10 mouse cellular contexts compared by ENCODE assay signal in the genomic region with DNA sequence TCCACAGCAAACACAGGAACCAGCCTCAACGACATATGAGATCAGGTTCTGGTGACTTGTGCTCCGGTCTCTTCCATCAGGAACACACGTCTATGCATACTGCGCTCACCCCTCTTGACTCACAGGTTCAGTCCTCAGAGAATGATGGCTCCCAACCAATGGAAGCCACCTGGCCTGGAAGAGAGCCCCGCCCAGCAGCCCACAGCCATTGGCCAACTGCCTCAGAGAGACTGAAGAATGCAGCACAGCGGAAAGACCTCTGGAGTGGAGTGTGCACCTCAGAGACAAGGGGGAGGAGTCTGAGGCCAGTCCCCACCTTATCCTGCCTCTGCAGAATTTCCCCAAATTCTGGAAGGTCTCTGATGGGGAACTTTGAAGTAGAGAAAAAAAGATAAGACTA. TPM values are rescaled to one million over a fixed set of nuclear protein-coding genes. Genes with fewer than 3 reads are reported as not detected.
"Had no signal": no experiment of that assay in that cellular context is flagged by ENCODE, and none has a peak within 500 bp of the region (broad histone marks: within the 10 kb centered on the region; RNA-seq: fewer than 3 reads in every experiment).

No protein-coding gene starts in this region.

- H3K27me3 ChIP-seq: lung, embryonic 15.5 days; midbrain, embryonic 15.5 days; neural tube, embryonic 12.5 days had no signal

- H3K9me3 ChIP-seq: limb, embryonic 12.5 days; lung, embryonic 15.5 days; midbrain, embryonic 15.5 days; neural tube, embryonic 12.5 days had no signal

- DNase-seq: kidney, adult 11 months; kidney, postnatal 10 days; kidney, postnatal 4 days; thymus, postnatal 4 days had no signal

- ATAC-seq: inflammation-experienced regulatory T-cells, adult 6 months had no signal

- H3K4me2 ChIP-seq: limb, embryonic 12.5 days; lung, embryonic 15.5 days had no signal

- H3K27ac ChIP-seq: layer of hippocampus, adult 2 months; limb, embryonic 12.5 days; lung, embryonic 15.5 days; midbrain, embryonic 15.5 days; neural tube, embryonic 12.5 days had no signal

- H3K9ac ChIP-seq: limb, embryonic 12.5 days; lung, embryonic 15.5 days; midbrain, embryonic 15.5 days; neural tube, embryonic 12.5 days had no signal

- H3K36me3 ChIP-seq: limb, embryonic 12.5 days; lung, embryonic 15.5 days; midbrain, embryonic 15.5 days; neural tube, embryonic 12.5 days had no signal

- H3K4me3 ChIP-seq: layer of hippocampus, adult 2 months; limb, embryonic 12.5 days; lung, embryonic 15.5 days; midbrain, embryonic 15.5 days; neural tube, embryonic 12.5 days had no signal

RNA-seq across cellular contexts. Expression of a gene that starts 36.0 kb away (rescaled TPM):
- polyA plus RNA-seq: inflammation-experienced regulatory T-cells, adult 6 months; limb, embryonic 12.5 days had no signal
